Mouse (Mus musculus) layer of hippocampus, adult 8-10 months (tissue): Measurements from ENCODE around the gene Prune2. TPM values are rescaled to one million over a fixed set of nuclear protein-coding genes. Genes with fewer than 3 reads are reported as not detected.

ENCODE experiments used
- DNase-seq, 2 experiments: peaks; one replicate each; pipeline ENCODE4 v3.0.0; 2022; ENCODE audit warnings: low spot score in 2 of 2
- total RNA-seq, 4 experiments: library from RNA; stranded (reverse); gene quantifications; 2 replicates each; pipeline ENCODE4 v1.2.4; 2022

Prune2 gene
- total RNA-seq, result 10 to 100 TPM; 80.4 to 87.7 (median 84.4) TPM

DNA sequence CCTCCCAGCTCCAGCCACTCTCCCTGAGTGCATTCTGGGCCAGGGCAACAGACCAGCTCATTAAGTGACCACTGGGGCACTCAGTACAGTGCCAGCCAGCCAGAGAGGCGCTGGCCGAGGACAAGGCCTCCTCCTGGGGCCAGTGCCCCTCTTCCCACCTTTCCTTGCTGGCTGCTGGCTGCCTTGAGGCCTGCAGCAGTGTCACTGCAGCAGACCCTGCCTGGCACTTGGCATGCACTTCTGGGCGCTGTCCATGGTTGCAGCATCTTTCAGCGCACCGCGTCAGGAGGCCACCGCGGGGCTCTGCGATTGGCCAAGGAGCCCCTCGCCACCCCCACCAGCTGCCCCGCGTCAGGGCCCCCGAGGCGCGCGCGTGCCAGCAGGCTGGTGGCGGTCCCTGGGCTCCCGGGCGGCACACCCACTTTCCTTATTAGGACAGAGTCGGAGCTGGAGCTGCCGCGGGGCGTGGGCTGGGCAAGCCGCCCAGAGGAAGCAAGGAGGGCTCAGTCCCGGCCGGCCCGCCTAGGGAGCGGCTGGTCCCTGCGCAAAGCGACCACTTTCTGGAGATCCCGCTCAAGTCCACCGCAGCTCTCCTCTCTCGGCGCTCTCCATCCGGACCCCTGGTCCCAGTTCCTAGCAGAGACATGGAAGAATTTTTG is at the start of gene Prune2:
Gene Prune2, plus strand, starts transcription at position 506 of the 659 bp plus-strand sequence.
- DNase-seq, result peak; percentile 18 to 19

GRCm38 (mm10) chr19:16911507-16911906 is 44.4 kb upstream of the Prune2 start:
- DNase-seq, result no peak

DNA sequence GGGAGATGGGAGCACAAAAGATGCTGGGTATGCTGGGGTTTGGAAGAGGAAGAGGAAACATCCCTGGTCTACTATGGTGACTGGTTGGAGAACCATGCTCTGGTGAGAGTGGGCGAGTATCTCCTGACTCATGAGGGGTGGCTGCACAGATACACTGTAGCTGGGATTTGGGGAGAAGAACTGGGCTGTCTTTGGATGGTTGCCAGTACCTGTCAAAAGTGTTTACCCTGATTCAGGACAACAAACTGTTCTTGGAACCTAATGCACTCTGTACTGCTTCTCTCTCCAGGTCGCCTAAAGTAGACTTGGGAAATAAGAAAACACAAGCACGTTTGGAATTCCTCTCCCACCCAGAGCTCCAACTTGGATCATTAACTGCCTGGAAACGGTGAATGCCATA is 31.4 kb upstream of the Prune2 start:
- DNase-seq, result no peak

GRCm38 (mm10) chr19:16934664-16935063 is 21.3 kb upstream of the Prune2 start:
- DNase-seq, result no peak

DNA sequence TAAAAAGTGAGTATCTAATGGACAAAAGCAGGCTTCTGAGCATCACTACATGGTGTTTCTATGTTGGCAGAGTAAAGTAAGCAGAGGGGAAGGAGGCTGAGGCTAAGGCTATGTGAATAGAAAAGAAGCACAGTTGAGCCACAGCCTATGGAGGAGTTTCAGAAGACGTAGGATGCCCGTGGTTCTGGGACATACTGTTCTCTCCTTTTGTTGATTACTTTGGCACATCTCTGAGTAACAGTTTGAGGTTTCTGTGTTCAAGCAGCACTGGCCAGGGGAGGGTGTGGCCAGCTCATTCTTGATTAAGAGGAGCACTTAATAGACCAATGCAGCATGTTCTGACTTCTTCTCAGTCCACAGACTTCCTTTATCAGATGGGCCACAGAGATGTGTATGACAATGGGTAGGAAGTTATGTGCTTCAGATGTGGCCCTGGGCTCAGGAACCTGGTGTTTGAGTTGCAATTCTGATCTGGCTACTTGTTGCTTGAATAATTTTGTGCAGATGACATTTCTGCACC is 7.1 kb upstream of the Prune2 start:
- no peak for DNase-seq

DNA sequence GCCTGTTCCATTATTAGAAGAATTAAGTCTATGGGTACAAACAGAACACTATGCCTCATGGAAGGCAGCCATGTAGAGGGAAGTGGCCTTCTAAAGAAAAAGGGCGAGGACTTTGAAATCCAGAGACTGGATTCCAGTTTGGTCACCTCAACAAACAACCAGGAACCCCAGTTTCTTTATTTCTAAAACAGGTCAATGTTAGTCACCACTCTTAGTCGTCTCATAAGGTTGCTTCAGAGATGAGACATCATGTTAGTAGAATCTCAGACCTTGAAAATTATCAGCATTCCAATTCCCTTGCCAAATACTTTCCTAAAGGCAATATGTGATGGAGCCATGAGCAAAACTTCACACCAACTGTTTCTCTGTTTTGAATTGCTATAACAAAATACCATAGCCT is 6.6 kb upstream of the Prune2 start:
- DNase-seq, result no peak

- no peak for DNase-seq
Observed at GRCm38 (mm10) chr19:16950051-16950450, 5.9 kb upstream of the Prune2 start.

- DNase-seq, result no peak
Observed at GRCm38 (mm10) chr19:16950664-16951363, 5.1 kb upstream of the Prune2 start.

- DNase-seq, result no peak
Observed at GRCm38 (mm10) chr19:16954736-16955135, 1.2 kb upstream of the Prune2 start.

DNA sequence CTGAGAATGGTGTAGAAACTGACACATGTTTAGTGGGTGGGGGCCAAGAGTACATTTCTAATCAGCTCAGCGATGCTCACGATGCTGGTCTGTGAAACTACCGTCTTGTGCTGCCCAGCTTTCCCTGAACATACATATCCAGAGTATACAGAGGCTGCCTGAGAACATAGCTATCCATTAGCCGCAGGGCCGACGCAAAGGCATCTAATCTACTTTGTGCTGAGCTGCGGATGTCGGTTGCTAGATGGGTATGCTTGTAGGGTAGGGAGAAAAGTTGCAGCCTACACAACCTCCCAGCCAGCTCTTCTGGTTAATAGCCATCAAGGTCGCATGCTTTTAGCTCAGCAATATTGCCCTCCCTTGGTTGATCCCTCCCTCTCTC is 696 bp upstream of the Prune2 start:
- DNase-seq, result no peak

- no peak for DNase-seq
Observed at GRCm38 (mm10) chr19:16956319-16956718, 401 bp downstream of the Prune2 start.

GRCm38 (mm10) chr19:16959051-16959450 is 3.1 kb downstream of the Prune2 start:
- no peak for DNase-seq

GRCm38 (mm10) chr19:16959551-16959950 is 3.6 kb downstream of the Prune2 start:
- no peak for DNase-seq

GRCm38 (mm10) chr19:16961036-16961435 is 5.1 kb downstream of the Prune2 start:
- no peak for DNase-seq

DNA sequence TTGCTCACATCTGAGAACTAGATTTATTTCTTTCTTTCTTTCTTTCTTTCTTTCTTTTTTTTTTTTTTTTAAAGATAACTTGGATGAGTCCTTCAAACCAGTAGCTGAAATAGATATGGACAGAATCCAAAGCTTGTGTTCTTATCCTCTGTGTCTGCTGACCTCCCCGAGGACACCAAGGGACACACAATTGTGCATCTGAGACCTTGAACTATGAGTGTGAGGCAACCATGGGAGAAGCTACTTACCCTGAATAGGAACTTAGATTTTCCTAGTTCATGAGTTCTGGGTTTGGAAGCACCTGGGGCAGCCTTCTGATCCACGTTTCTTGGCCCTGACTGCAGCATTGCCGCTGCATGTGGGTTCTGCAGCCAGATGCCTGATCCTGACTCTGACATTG is 7.3 kb downstream of the Prune2 start:
- no peak for DNase-seq

- DNase-seq, result no peak
Observed at GRCm38 (mm10) chr19:16968768-16969167, 12.8 kb downstream of the Prune2 start.

DNA sequence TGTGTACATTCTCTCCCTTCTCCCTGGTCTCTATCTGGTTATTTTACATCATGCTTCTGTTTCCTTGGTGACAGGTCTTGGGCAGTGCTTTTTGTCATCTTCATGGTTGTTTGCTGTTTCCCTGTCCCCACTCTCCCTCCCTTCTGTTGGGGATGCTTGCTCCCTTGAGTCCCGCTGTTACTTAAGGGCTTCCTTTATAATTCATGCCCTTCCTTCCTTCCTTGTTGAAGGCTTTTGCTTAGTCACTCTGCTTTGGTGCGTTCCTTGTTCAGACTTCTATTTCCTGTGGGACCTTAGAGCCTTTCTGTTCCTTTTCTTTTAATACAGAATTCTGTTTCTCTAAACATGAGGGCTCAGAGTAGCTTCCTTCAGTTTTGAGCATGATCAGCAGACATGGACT is 14.7 kb downstream of the Prune2 start:
- DNase-seq, result no peak

GRCm38 (mm10) chr19:16978910-16979309 is 23.0 kb downstream of the Prune2 start:
- no peak for DNase-seq

GRCm38 (mm10) chr19:16981743-16982142 is 25.8 kb downstream of the Prune2 start:
- DNase-seq, result no peak

GRCm38 (mm10) chr19:16984897-16985296 is 29.0 kb downstream of the Prune2 start:
- peak in 1 of 2 experiments; percentile 22 for DNase-seq

- no peak for DNase-seq
Observed at GRCm38 (mm10) chr19:16987984-16988383, 32.1 kb downstream of the Prune2 start.

GRCm38 (mm10) chr19:16992151-16992550 is 36.2 kb downstream of the Prune2 start:
- DNase-seq, result no peak

DNA sequence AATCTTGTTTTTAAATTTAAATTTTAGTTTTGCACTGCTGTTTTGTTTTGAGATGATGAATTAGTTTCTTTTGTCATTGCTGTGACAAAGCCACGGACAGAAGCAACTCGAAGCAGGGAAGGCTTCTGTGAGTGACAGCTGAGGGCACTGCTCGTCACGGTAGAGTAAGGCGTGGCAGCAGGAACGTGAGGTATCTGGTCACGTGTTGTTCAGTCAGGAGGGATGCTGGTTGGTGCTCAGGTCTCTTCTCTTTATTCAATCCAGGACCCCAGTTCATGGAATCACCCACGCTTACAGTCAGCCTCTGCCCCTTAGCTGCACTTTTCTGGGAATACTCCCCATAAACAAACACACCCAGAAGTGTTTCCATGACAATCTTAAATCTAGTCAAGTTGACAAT is 38.3 kb downstream of the Prune2 start:
- DNase-seq, result no peak
